Mouse (Mus musculus): Measurements from ENCODE around the gene Cpm. TPM values are rescaled to one million over a fixed set of nuclear protein-coding genes. Genes with fewer than 3 reads are reported as not detected.
A peak's percentile ranks its signal among the peaks of the same experiment; 100 is the strongest.

Gene Cpm
- total and polyA plus RNA-seq, 3 experiments = 0.04 to 0.31 (median 0.17) TPM

DNA sequence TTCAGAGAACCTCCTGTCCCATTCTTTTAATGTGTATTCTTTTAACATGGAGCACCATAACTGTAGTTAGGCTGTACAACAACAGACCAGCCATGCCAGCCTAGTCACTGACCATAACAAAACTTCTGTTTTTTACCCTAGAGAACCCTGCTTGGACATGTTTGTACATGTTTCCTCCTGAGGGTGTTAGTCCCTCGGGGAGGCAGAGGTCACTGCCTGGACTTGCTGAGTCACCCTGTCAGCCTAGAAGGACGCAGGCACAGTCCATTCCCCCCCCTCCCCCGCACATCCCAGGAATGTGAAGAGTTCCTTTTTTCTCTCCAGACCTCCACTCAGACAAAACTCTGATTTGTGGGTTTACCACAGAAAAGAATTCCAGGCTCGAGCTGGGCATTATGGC is 88.3 kb downstream of the Cpm start (continued):
- TF ChIP-seq UBTF (IDR thresholded peaks at IDR 0.05; ENCODE audit: low read depth, low read length) (no peak), JUND (conservative IDR thresholded peaks at IDR 0.05; ENCODE audit: low read depth, low read length) (0 out of 2 replicates have a peak, but pooled peaks have one; percentile 11), HCFC1 (IDR thresholded peaks at IDR 0.05; ENCODE audit: low read depth, low read length) (0 out of 2 replicates have a peak, but pooled peaks have one; percentile 9), USF1 (IDR thresholded peaks at IDR 0.05; ENCODE audit: low read depth, low read length) (no peak), SIN3A (IDR thresholded peaks at IDR 0.05; ENCODE audit: low read length) (peak; percentile 56), MXI1 (IDR thresholded peaks at IDR 0.05; ENCODE audit: low read depth, low read length) (0 out of 2 replicates have a peak, but pooled peaks have one; percentile 9), PAX5 (IDR thresholded peaks at IDR 0.05; ENCODE audit: low read length) (no peak)

DNA sequence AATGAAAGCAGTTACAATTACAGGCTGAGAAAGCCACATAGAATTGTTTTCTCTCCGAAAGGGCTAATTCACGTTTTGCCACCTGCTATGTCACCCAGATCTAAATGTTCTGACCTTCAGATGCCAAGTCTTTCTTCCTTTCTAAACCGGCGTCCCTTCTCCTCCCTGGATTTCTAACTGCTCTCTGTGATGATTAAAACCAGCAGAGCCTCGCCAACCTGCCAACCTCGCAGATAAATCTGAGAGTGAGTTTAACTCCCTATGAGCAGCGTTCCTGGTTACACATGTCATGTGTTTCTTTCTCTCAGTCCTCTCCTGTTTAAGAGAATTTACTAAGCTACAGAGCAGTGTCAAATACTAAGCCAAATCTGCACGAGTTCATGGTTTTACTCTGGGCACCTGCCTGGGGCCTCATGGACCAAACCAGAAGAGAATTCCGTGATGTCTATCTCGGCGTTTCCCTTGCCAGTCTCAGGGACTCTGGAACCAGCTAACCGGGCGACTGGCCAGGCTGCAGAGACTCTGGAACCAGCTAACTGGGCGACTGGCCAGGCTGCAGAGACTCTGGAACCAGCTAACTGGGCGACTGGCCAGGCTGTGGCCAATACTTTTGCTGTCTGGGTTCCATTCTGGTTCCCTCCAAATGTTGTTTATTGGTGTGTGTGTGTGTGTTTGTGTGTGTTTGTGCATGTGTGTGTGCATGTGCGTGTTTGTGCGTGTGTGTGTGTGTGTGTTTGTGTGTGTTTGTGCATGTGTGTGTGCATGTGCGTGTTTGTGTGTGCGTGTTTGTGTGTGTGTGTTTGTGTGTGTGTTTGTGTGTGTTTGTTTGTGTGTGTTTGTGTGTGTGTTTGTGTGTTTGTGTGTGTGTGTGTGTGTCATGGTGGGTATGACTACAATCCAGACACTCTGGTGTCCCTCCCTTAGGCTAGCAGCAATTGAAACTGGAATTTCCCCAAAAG is 89.1 kb downstream of the Cpm start:
- no peaks in the 10 kb centered on the region for H3K79me2 ChIP-seq (replicated peaks; ENCODE audit: control insufficient read depth, extremely low read depth, insufficient read depth, poor library complexity, severe bottlenecking)
- H3K4me1 ChIP-seq (ENCODE audit: control insufficient read depth in 1 of 2, insufficient read depth in 2 of 2) = peaks cover 15 to 66% of the 10 kb centered on the region in 2 experiments
- H3K36me3 ChIP-seq (replicated peaks in 1 of 2; ENCODE audit: control insufficient read depth in 1 of 2, insufficient read depth in 1 of 2, low read length in 1 of 2) = no peaks in the 10 kb centered on the region
- DNase-seq (ENCODE audit: extremely low read depth) = no peak
- H3K9ac ChIP-seq (ENCODE audit: insufficient read depth, low read depth) = peak overlapping the region; percentile 63
- in situ Hi-C loops (cut with MboI; ENCODE audit: low pct_ligation_motif_present, low pct_unique_long_range_greater_than_20kb, low sequenced_read_pairs) = no loop called here
- peak overlapping the region; percentile 53 for H3K4me2 ChIP-seq (ENCODE audit: insufficient read depth, low read depth, poor library complexity, severe bottlenecking)
- TF ChIP-seq MAX (IDR thresholded peaks at IDR 0.05; ENCODE audit: low read length) (0 out of 2 replicates have a peak, but pooled peaks have one; percentile 11), ETS1 (conservative IDR thresholded peaks at IDR 0.05; ENCODE audit: low read depth, low read length) (no peak), MXI1 (IDR thresholded peaks at IDR 0.05; ENCODE audit: low read depth, low read length) (0 out of 2 replicates have a peak, but pooled peaks have one; percentile 9), CHD2 (IDR thresholded peaks at IDR 0.05; ENCODE audit: low read length) (no peak)
- no peaks in the 10 kb centered on the region for H3K9me3 ChIP-seq (replicated peaks; ENCODE audit: low read length)
- peak overlapping the region; percentile 96 for H3K27ac ChIP-seq (ENCODE audit: insufficient read depth, low read depth)
- H3K4me3 ChIP-seq (replicated peaks in 1 of 3; ENCODE audit: low read depth in 2 of 3, low read length in 2 of 3, poor library complexity in 1 of 3) = peak overlapping the region in 1 of 3 experiments; percentile 44
- dilution Hi-C loops (cut with MboI; ENCODE audit: extremely low pct_ligation_motif_present, extremely low pct_unique_long_range_greater_than_20kb, low sequenced_read_pairs) = no loop called here
- no peaks in the 10 kb centered on the region for H3K27me3 ChIP-seq (replicated peaks)

DNA sequence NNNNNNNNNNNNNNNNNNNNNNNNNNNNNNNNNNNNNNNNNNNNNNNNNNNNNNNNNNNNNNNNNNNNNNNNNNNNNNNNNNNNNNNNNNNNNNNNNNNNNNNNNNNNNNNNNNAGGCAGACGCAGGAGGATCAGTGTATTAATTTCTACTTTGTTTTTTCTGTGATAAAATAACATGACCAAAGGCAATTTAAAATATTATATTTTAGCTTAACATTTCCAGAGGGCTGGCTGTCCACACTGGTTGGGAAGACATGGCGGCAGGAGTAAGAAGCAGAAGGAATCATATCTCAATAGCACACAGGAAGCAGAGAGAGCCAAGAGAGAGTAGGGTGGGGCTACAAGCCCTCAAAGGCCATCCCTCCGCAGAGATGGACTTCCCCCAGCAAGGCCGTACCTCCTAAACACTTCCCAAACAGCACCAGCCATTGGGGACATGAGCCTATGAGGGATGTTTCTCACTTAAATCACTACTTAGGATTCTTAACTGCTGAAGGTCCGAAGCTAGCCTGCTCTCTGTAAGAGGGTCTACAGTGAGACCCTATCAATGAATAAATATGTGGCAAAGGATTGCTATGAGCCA is 94.9 kb downstream of the Cpm start:
- no peak overlapping the region for H3K4me2 ChIP-seq (ENCODE audit: insufficient read depth, low read depth, poor library complexity, severe bottlenecking)
- no peak for DNase-seq (ENCODE audit: extremely low read depth)
- no peak overlapping the region for H3K9ac ChIP-seq (ENCODE audit: insufficient read depth, low read depth)
- no peaks in the 10 kb centered on the region for H3K36me3 ChIP-seq (replicated peaks in 1 of 2; ENCODE audit: control insufficient read depth in 1 of 2, insufficient read depth in 1 of 2, low read length in 1 of 2)
- H3K9me3 ChIP-seq (replicated peaks; ENCODE audit: low read length) = no peaks in the 10 kb centered on the region
- H3K79me2 ChIP-seq (replicated peaks; ENCODE audit: control insufficient read depth, extremely low read depth, insufficient read depth, poor library complexity, severe bottlenecking) = no peaks in the 10 kb centered on the region
- H3K4me3 ChIP-seq (replicated peaks in 1 of 3; ENCODE audit: low read depth in 2 of 3, low read length in 2 of 3, poor library complexity in 1 of 3) = no peak overlapping the region
- no peak overlapping the region for H3K27ac ChIP-seq (ENCODE audit: insufficient read depth, low read depth)
- no peaks in the 10 kb centered on the region for H3K27me3 ChIP-seq (replicated peaks)
- dilution Hi-C loops (cut with MboI; ENCODE audit: extremely low pct_ligation_motif_present, extremely low pct_unique_long_range_greater_than_20kb, low sequenced_read_pairs) = no loop called here
- peaks cover under 1 to 23% of the 10 kb centered on the region in 2 experiments for H3K4me1 ChIP-seq (ENCODE audit: control insufficient read depth in 1 of 2, insufficient read depth in 2 of 2)
- TF ChIP-seq TCF12 (IDR thresholded peaks at IDR 0.05; ENCODE audit: low read depth, low read length) = no peak
- TF ChIP-seq USF1 (IDR thresholded peaks at IDR 0.05; ENCODE audit: low read depth, low read length) = no peak
- no peak for TF ChIP-seq GABPA (IDR thresholded peaks at IDR 0.05; ENCODE audit: insufficient replicate concordance, low read depth, low read length)
- TF ChIP-seq TBP (conservative IDR thresholded peaks at IDR 0.05; ENCODE audit: low read depth, low read length) = no peak
- no peak for TF ChIP-seq SIN3A (IDR thresholded peaks at IDR 0.05; ENCODE audit: low read length)
- no peak for TF ChIP-seq BHLHE40 (IDR thresholded peaks at IDR 0.05; ENCODE audit: low read depth, low read length)
- TF ChIP-seq ETS1 (conservative IDR thresholded peaks at IDR 0.05; ENCODE audit: low read depth, low read length) = no peak
- no peak for TF ChIP-seq ZNF384 (IDR thresholded peaks at IDR 0.05; ENCODE audit: low read depth, low read length)
- no peak for TF ChIP-seq CHD1 (IDR thresholded peaks at IDR 0.05; ENCODE audit: low read depth, low read length)
- TF ChIP-seq ZMIZ1 (IDR thresholded peaks at IDR 0.05; ENCODE audit: low read depth, low read length) = no peak
- TF ChIP-seq IRF4 (IDR thresholded peaks at IDR 0.05; ENCODE audit: low read depth, low read length) = no peak
- TF ChIP-seq NELFE (IDR thresholded peaks at IDR 0.05; ENCODE audit: low read depth, low read length) = no peak
- no peak for TF ChIP-seq HCFC1 (IDR thresholded peaks at IDR 0.05; ENCODE audit: low read depth, low read length)
- TF ChIP-seq UBTF (IDR thresholded peaks at IDR 0.05; ENCODE audit: low read depth, low read length) = no peak
- no peak for TF ChIP-seq MAZ (IDR thresholded peaks at IDR 0.05; ENCODE audit: low read depth, low read length)
- TF ChIP-seq SMC3 (IDR thresholded peaks at IDR 0.05; ENCODE audit: low read depth, low read length) = no peak
- TF ChIP-seq JUN (IDR thresholded peaks at IDR 0.05; ENCODE audit: insufficient read depth, low read depth, low read length) = no peak
- no peak for TF ChIP-seq USF2 (conservative IDR thresholded peaks at IDR 0.05; ENCODE audit: low read depth, low read length)
- TF ChIP-seq ZC3H11A (IDR thresholded peaks at IDR 0.05; ENCODE audit: low read depth, low read length) = no peak
- no peak for TF ChIP-seq MEF2A (IDR thresholded peaks at IDR 0.05; ENCODE audit: borderline replicate concordance, low read depth, low read length)
- in situ Hi-C loops (cut with MboI; ENCODE audit: low pct_ligation_motif_present, low pct_unique_long_range_greater_than_20kb, low sequenced_read_pairs) = no loop called here
